Mouse (Mus musculus) kidney, embryonic 14.5 days (tissue): Measurements from ENCODE around the gene Zic4. TPM values are rescaled to one million over a fixed set of nuclear protein-coding genes. Genes with fewer than 3 reads are reported as not detected.

Experiments used
- polyA plus RNA-seq: library from polyadenylated mRNA; unstranded; fragments of >200 nt; fragmentation: Nextera tagmentation; extraction: Ambion mirVana; gene quantifications from 2 replicates; pipeline ENCODE4 v1.2.1, GENCODE M21; 2014

The Zic4 gene
- polyA plus RNA-seq, 1 experiment from 2014 or later = not detected

Other genes with a start within 250 kb of the Zic4 start
- gene Zic1, start 3.4 kb downstream of the Zic4 start, polyA plus RNA-seq = 0.04 TPM in 1 of 2 replicates, not detected in the other